8 mouse cellular contexts compared by ENCODE assay signal in the genomic region with DNA sequence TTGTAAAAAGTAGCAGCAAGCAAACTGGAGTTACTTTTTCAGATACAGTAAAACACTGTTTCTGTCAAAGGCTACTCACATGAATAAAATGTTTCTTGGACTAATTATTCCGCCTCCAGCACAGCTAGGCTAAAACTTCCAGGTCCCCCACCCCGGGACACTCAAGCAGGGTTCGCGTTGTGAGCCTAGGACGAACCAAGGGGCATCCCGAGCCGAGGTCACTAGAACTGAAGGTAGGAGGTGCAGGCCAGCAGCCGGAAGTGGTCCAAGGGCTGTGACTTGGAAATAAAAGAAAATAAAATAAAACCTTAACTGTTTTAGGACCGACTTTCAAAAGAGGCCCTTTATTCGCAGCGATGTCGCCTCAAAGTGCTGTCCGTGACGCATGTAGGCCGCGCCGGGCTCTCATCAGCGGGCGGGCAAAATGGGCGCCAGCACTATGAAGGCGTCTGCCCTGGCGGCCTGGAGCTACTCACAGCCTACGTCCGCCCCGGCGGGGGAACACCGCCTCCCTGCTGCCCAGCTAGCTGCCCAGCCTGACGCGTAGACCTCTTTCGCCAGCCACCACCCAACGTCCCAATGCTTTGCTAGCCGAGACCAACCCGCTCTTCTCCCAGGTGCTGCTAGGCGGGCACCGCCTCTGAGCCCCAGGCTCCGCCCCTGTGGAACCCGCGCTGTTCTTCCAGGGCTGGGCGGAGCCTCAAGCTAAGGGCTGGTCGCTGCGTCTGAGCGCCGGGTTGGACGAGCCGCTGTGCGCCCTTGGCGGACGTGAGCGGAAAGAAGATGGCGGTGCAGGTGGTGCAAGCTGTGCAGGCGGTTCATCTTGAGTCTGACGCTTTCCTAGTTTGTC. TPM values are rescaled to one million over a fixed set of nuclear protein-coding genes. Genes with fewer than 3 reads are reported as not detected.
A peak's percentile ranks its signal among the peaks of the same experiment; 100 is the strongest.
DNase-seq lines count a peak whose midpoint lies in the region; ATAC-seq and TF ChIP-seq lines count a peak whose summit lies in the region.

Gene Cmc4 (minus strand): TSS at position 649 of the 850 bp plus-strand sequence.
Gene Mtcp1 (minus strand): TSS at position 653 of the 850 bp plus-strand sequence.
Gene Brcc3 (plus strand): TSS at position 693 of the 850 bp plus-strand sequence.

- peak within 1 kb of the TSS; percentile 56 for H3K4me2 ChIP-seq in hindbrain, embryonic 14.5 days (replicated peaks)

- H3K9ac ChIP-seq in hindbrain, embryonic 14.5 days: peak within 1 kb of the TSS; percentile 72

- peaks cover 3% of the 10 kb centered on the region; the same call in 1 of the 2 replicates for H3K4me1 ChIP-seq in hindbrain, embryonic 14.5 days (replicated peaks; ENCODE audit: control insufficient read depth, insufficient read depth, low read length)

- no peak for TF ChIP-seq CTCF in Patski (IDR thresholded peaks at IDR 0.05)

- POLR2A ChIA-PET in Patski (lab: Charles Lee): interaction anchor here (0.6 kb wide), 1 partner anchor 81 kb away, joined by 3 read pairs; no protein-coding TSS in a partner anchor

- H3K27ac ChIP-seq in hindbrain, embryonic 14.5 days: peak within 1 kb of the TSS; percentile 88

- in situ Hi-C loops in Patski (cut with MboI; ENCODE audit: low pct_unique_long_range_greater_than_20kb): loop anchor here (25.0 kb wide), 1 partner anchor 979 kb away; the partner anchor contains the start of gene G6pdx

- H3K27me3 ChIP-seq in Patski: peaks cover 47% of the 10 kb centered on the region
- no peaks in the 10 kb centered on the region for H3K27me3 ChIP-seq in hindbrain, embryonic 14.5 days (ENCODE audit: control insufficient read depth, insufficient read depth, low read length)

- H3K4me3 ChIP-seq in hindbrain, embryonic 14.5 days (replicated peaks; ENCODE audit: low read length): peak within 1 kb of the TSS; percentile 52

- peak; percentile 99 for ATAC-seq in Patski
- peak; percentile 100 for ATAC-seq in hindbrain, embryonic 14.5 days (ENCODE audit: low FRiP score)

- H3K36me3 ChIP-seq in hindbrain, embryonic 14.5 days (replicated peaks; ENCODE audit: control insufficient read depth, insufficient read depth): no peaks in the 10 kb centered on the region; the same call in 1 of the 2 replicates

- H3K9me3 ChIP-seq in hindbrain, embryonic 14.5 days (ENCODE audit: control insufficient read depth, low read length): no peaks in the 10 kb centered on the region

- CTCF ChIA-PET in Patski (lab: Charles Lee): interaction anchor here (1.0 to 1.5 kb wide), 2 partner anchors 10 to 17 kb away, joined by 3 to 4 read pairs; no protein-coding TSS in a partner anchor

- peak; percentile 42 for DNase-seq in Patski (ENCODE audit: low read depth, low spot score)
- DNase-seq in cerebellum, postnatal 14 days: peak; percentile 86 to 88
- DNase-seq in frontal cortex, postnatal 14 days (ENCODE audit: low spot score in 2 of 2): peak; percentile 74 to 75
- peak; percentile 81 for DNase-seq in hindbrain, embryonic 14.5 days (ENCODE audit: low spot score)
- peak; percentile 83 to 86 for DNase-seq in layer of hippocampus, postnatal 36 days
- DNase-seq in lung, postnatal 36 days: peak; percentile 92
- peak; percentile 93 for DNase-seq in retina, postnatal 1 day
- DNase-seq in urinary bladder, adult 18-20 months (ENCODE audit: low spot score in 2 of 2): peak; percentile 69 to 83

- 16% methylated on average over 52 of the region's 52 CpGs for WGBS in hindbrain, embryonic 14.5 days

RNA-seq across cellular contexts. Expression of gene Cmc4, which starts in this region (rescaled TPM):
- polyA plus RNA-seq in Patski (2021): 13.3 TPM
- polyA plus RNA-seq in hindbrain, embryonic 14.5 days (2014; fragmentation: Nextera tagmentation; extraction: Ambion mirVana): 22.8 and 29.4 TPM in 2 replicates
- 10 to 100 TPM; 14.0 to 15.7 TPM for total RNA-seq in layer of hippocampus, postnatal 36 days (2021)

RNA-seq across cellular contexts. Expression of gene Mtcp1, which starts in this region (rescaled TPM):
- 5.3 TPM for polyA plus RNA-seq in Patski (2021)
- polyA plus RNA-seq in hindbrain, embryonic 14.5 days (2014; fragmentation: Nextera tagmentation; extraction: Ambion mirVana): 6.2 and 6.5 TPM in 2 replicates
- 10 to 100 TPM in 1 of 2 experiments, 1 to 10 TPM in 1; 9.2 to 10.4 TPM for total RNA-seq in layer of hippocampus, postnatal 36 days (2021)

RNA-seq across cellular contexts. Expression of gene Brcc3, which starts in this region (rescaled TPM):
- polyA plus RNA-seq in Patski (2021): 36.9 TPM
- polyA plus RNA-seq in hindbrain, embryonic 14.5 days (2014; fragmentation: Nextera tagmentation; extraction: Ambion mirVana): 39.2 and 48.3 TPM in 2 replicates
- 10 to 100 TPM; 34.9 to 35.7 TPM for total RNA-seq in layer of hippocampus, postnatal 36 days (2021)

Comparison
In these comparisons a context has a peak if more than half of its experiments do, and no peak if none do; other contexts are left out.
1. Peak in every context shown above with its lines: DNase-seq, ATAC-seq, H3K4me3 ChIP-seq and H3K27ac ChIP-seq.
2. DNase-seq: peak in every context shown above with its lines; median percentile 93 in retina, postnatal 1 day; 92 in lung, postnatal 36 days; 87 in cerebellum, postnatal 14 days; 84 in layer of hippocampus, postnatal 36 days; 81 in hindbrain, embryonic 14.5 days; 76 in urinary bladder, adult 18-20 months; 74 in frontal cortex, postnatal 14 days; 42 in Patski.